Mouse (Mus musculus) neural tube, embryonic 13.5 days (tissue): ENCODE results near the gene Cib3. TPM values are rescaled to one million over a fixed set of nuclear protein-coding genes. Genes with fewer than 3 reads are reported as not detected.

Source experiments
- ATAC-seq: fragments of 200-750 bp; cut with Nextera tagmentation; 2 replicates; pipeline ENCODE4 v1.8.0; 2017; ENCODE audit warnings: low read depth, mild to moderate bottlenecking, moderate TSS enrichment, moderate library complexity
- H3K27ac ChIP-seq: fragments of 300-500 bp; sonication (generic); replicated peaks from 2 replicates; pipeline ENCODE4 v1.5.1; 2015; ENCODE audit warnings: moderate library complexity, mild to moderate bottlenecking, inconsistent platforms
- H3K27me3 ChIP-seq: fragments of 300-500 bp; sonication (generic); 2 replicates; pipeline ENCODE4 v1.6.1; 2015; ENCODE audit warnings: mild to moderate bottlenecking, inconsistent platforms
- H3K36me3 ChIP-seq: fragments of 300-500 bp; sonication (generic); 2 replicates; pipeline ENCODE4 v1.6.1; 2015; ENCODE audit warnings: mild to moderate bottlenecking, inconsistent platforms
- H3K4me1 ChIP-seq: fragments of 300-500 bp; sonication (generic); replicated peaks from 2 replicates; pipeline ENCODE4 v1.6.1; 2015; ENCODE audit warnings: inconsistent platforms
- H3K4me2 ChIP-seq: fragments of 300-500 bp; sonication (generic); 2 replicates; pipeline ENCODE4 v1.6.1; 2015; ENCODE audit warnings: inconsistent platforms, mild to moderate bottlenecking, moderate library complexity
- H3K4me3 ChIP-seq: fragments of 300-500 bp; sonication (generic); 2 replicates; pipeline ENCODE4 v1.5.1; 2015; ENCODE audit warnings: mild to moderate bottlenecking, inconsistent platforms
- H3K9ac ChIP-seq: fragments of 300-500 bp; sonication (generic); 2 replicates; pipeline ENCODE4 v1.6.1; 2015; ENCODE audit warnings: moderate library complexity, mild to moderate bottlenecking, inconsistent platforms
- H3K9me3 ChIP-seq: fragments of 300-500 bp; sonication (generic); 2 replicates; pipeline ENCODE4 v1.6.1; 2016; ENCODE audit warnings: inconsistent platforms
- WGBS: fragments of 180-500 bp; shearing (Covaris S2); methylation state at CpG from one replicate; pipeline ENCODE4 v1.1.7; 2015; 5-methylcytosine and 5-hydroxymethylcytosine counted together
- polyA plus RNA-seq: library from polyadenylated mRNA; unstranded; fragments of >200 nt; fragmentation: Nextera tagmentation; extraction: Ambion mirVana; gene quantifications from 2 replicates; pipeline ENCODE4 v1.2.1, GENCODE M21; 2015

Cib3 gene
- polyA plus RNA-seq, 1 experiment from 2014 or later = not detected

GRCm38 (mm10) chr8:72208582-72208981 is 4.1 kb downstream of the Cib3 start:
- H3K4me3 ChIP-seq = no peak overlapping the region
- H3K36me3 ChIP-seq = no peaks in the 10 kb centered on the region
- H3K9me3 ChIP-seq = peaks cover 12% of the 10 kb centered on the region; the same call in 1 of the 2 replicates
- no peak overlapping the region for H3K27ac ChIP-seq
- no peak for ATAC-seq
- 91% methylated on average over 1 of the region's 1 CpGs for WGBS
- no peaks in the 10 kb centered on the region for H3K27me3 ChIP-seq
- no peak overlapping the region for H3K9ac ChIP-seq
- H3K4me1 ChIP-seq = no peaks in the 10 kb centered on the region
- H3K4me2 ChIP-seq = no peak overlapping the region

DNA sequence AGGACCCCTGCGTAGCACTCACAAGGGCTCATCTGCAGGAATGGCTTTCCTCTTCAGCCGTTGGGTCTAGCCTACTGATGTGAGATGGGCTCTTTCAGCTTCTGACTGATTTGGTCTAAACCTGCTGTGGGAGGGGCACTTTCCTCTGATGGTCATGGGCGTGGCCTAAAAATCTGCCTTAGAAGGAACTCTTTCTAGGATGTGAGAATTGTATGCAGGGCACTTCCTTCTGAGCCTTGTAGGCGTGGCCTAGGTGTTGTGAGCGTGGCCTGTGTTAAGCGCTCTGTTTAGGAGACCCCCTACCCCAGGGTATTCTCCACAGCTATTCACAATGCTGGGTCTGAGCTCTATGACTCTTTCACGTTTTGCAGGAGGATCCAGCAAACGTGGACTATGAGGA is 14.6 kb downstream of the Cib3 start:
- ATAC-seq = no peak
- H3K36me3 ChIP-seq = no peaks in the 10 kb centered on the region
- no peak overlapping the region for H3K4me2 ChIP-seq
- no peaks in the 10 kb centered on the region for H3K4me1 ChIP-seq
- WGBS = 70% methylated on average over 8 of the region's 8 CpGs
- H3K9ac ChIP-seq = no peak overlapping the region
- H3K9me3 ChIP-seq = peaks cover 18% of the 10 kb centered on the region
- no peak overlapping the region for H3K27ac ChIP-seq
- no peaks in the 10 kb centered on the region for H3K27me3 ChIP-seq
- no peak overlapping the region for H3K4me3 ChIP-seq

- Histone ChIP-seq H3K9ac (no peak overlapping the region), H3K4me2 (no peak overlapping the region), H3K4me3 (no peak overlapping the region), H3K27ac (no peak overlapping the region), H3K4me1 (no peaks in the 10 kb centered on the region), H3K36me3 (no peaks in the 10 kb centered on the region), H3K27me3 (no peaks in the 10 kb centered on the region), H3K9me3 (no peaks in the 10 kb centered on the region)
- ATAC-seq = no peak
Observed at GRCm38 (mm10) chr8:72192065-72192464, 20.6 kb downstream of the Cib3 start.

DNA sequence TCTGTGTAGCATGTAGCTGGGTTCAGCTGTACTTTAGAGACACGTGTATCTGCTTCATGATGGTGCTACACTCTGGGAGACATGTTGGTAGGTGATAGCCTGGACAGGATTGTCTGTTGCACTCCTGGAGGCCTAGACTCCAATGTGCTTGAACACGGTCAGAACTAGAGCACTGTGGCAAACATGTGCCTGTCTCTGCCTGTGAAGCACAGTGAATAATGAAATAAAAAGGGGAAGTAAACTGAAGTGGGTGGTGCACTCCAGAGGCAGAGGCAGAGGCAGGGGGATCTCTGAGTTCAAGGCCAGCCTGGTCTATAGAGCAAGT is 22.5 kb downstream of the Cib3 start:
- no peaks in the 10 kb centered on the region for H3K36me3 ChIP-seq
- H3K4me2 ChIP-seq = no peak overlapping the region
- 85% methylated on average over 2 of the region's 2 CpGs for WGBS
- ATAC-seq = no peak
- H3K27me3 ChIP-seq = no peaks in the 10 kb centered on the region
- no peaks in the 10 kb centered on the region for H3K4me1 ChIP-seq
- H3K9me3 ChIP-seq = no peaks in the 10 kb centered on the region
- no peak overlapping the region for H3K4me3 ChIP-seq
- no peak overlapping the region for H3K9ac ChIP-seq
- no peak overlapping the region for H3K27ac ChIP-seq

GRCm38 (mm10) chr8:72189417-72190214 is 23.0 kb downstream of the Cib3 start, which contains the start of gene Hsh2d:
Gene Hsh2d, plus strand, starts transcription at chr8:72189638.
- no peak for ATAC-seq
- WGBS = 73% methylated on average over 12 of the region's 12 CpGs
- Histone ChIP-seq H3K9ac (no peak within 1 kb of the TSS), H3K4me3 (no peak within 1 kb of the TSS), H3K27ac (no peak within 1 kb of the TSS), H3K4me1 (no peaks in the 10 kb centered on the region), H3K9me3 (no peaks in the 10 kb centered on the region), H3K36me3 (no peaks in the 10 kb centered on the region), H3K4me2 (no peak within 1 kb of the TSS), H3K27me3 (no peaks in the 10 kb centered on the region)

DNA sequence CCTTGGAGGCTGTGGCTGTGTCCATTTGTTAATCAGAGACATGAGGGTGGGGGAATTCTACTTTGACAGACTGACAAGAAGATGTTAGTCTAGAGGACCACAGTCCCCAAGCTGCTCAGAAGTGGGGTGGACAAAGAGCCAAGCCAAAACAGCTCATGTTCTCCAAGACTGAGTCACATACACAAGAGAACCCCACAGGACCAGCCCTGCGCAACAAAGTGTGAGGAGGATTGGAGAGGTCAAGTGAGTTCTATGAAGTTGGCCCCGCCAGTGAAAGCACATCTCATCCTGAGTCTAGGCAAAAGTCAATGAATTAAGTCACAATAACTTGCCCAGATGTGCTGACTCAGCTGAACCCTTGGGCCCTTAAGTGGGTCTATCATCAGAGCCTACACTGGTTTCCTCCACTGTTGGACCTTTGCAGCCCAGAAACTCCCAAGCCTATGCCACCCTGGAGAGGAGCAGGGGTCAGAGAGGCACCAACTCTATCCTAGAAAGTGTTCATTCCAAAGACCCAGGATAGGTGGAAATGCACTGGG is 24.8 kb downstream of the Cib3 start:
- Histone ChIP-seq H3K9ac (no peak overlapping the region), H3K4me3 (no peak overlapping the region), H3K27me3 (no peaks in the 10 kb centered on the region), H3K36me3 (no peaks in the 10 kb centered on the region), H3K27ac (no peak overlapping the region), H3K4me2 (no peak overlapping the region), H3K4me1 (no peaks in the 10 kb centered on the region), H3K9me3 (no peaks in the 10 kb centered on the region)
- 93% methylated on average over 2 of the region's 2 CpGs for WGBS
- no peak for ATAC-seq

- H3K27ac ChIP-seq = no peak overlapping the region
- no peak overlapping the region for H3K4me2 ChIP-seq
- H3K36me3 ChIP-seq = peaks cover 35% of the 10 kb centered on the region
- H3K27me3 ChIP-seq = no peaks in the 10 kb centered on the region
- no peak for ATAC-seq
- H3K4me3 ChIP-seq = no peak overlapping the region
- no peaks in the 10 kb centered on the region for H3K9me3 ChIP-seq
- no peak overlapping the region for H3K9ac ChIP-seq
- 77% methylated on average over 2 of the region's 2 CpGs for WGBS
- H3K4me1 ChIP-seq = no peaks in the 10 kb centered on the region
Observed at GRCm38 (mm10) chr8:72183554-72184202, 29.0 kb downstream of the Cib3 start.

DNA sequence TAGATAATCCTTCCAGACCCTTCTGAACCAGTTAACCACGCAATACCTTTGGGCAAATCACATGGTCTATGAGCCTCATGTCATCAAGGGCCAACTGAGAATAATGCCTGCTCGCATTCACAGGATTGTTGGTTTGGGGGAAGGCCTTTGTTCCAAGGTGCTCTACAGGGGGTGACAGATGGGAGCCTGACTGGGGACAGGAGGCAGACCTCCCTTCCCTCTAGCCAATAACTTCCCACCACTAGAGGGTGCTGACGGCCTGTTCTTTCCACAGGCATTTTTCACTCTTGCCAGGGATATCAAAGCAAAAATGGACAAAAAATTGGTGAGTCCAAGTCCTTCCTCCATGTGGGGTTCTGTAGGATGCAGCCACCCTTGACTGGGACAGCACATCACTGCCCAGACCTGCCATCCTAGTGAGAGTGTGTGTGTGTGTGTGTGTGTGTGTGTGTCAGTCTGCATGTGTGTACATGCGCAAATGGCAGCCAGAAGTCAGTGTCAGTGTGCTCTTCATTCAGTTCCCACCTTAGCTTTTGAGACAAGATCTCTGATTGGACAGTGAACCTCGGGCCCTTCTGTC is 35.2 kb downstream of the Cib3 start:
- Histone ChIP-seq H3K27me3 (no peaks in the 10 kb centered on the region), H3K9ac (no peak overlapping the region), H3K9me3 (no peaks in the 10 kb centered on the region), H3K4me2 (no peak overlapping the region), H3K4me3 (no peak overlapping the region), H3K36me3 (peaks cover 97% of the 10 kb centered on the region), H3K27ac (no peak overlapping the region), H3K4me1 (no peaks in the 10 kb centered on the region)
- WGBS = 58% methylated on average over 5 of the region's 5 CpGs
- peak; percentile 67 for ATAC-seq

DNA sequence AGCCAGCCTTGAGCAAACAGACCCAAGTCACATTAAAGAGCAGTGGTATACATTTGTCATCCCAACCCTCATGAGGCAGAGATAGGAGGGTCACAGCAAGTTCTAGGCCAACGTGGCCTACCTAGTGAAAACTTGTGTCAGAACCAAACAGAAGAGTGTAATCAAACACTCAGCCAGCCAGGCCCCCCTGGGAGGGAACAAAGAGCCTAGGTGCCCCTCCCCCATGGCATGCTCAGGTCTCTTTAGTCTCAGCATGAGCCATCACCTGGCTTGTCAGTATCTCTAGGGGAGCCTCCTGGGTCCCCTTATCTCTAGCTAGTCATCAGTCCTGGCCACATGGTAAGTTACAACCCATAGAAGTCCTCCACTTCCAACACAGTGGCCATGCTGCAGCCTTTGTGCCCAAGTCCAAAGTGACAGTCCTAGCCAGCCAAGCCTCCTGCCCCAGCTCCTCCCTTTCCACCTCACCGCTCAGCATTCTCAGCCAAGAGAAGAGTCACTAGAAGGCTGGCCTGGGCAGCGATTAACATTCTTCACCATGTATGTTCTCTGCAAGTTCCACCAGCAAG is 42.9 kb downstream of the Cib3 start:
- Histone ChIP-seq H3K27me3 (no peaks in the 10 kb centered on the region), H3K9ac (no peak overlapping the region), H3K4me2 (no peak overlapping the region), H3K27ac (no peak overlapping the region), H3K36me3 (peaks cover 70% of the 10 kb centered on the region), H3K9me3 (no peaks in the 10 kb centered on the region), H3K4me3 (no peak overlapping the region), H3K4me1 (peaks cover under 1% of the 10 kb centered on the region; the same call in 1 of the 2 replicates)
- 80% methylated on average over 3 of the region's 3 CpGs for WGBS
- no peak for ATAC-seq

- Histone ChIP-seq H3K9ac (no peak overlapping the region), H3K9me3 (no peaks in the 10 kb centered on the region), H3K4me2 (no peak overlapping the region), H3K4me3 (no peak overlapping the region), H3K27me3 (no peaks in the 10 kb centered on the region), H3K4me1 (peaks cover 5% of the 10 kb centered on the region; the same call in 1 of the 2 replicates), H3K27ac (no peak overlapping the region), H3K36me3 (peaks cover 70% of the 10 kb centered on the region)
- no peak for ATAC-seq
- WGBS = 96% methylated on average over 3 of the region's 3 CpGs
Observed at GRCm38 (mm10) chr8:72169098-72169668, 43.5 kb downstream of the Cib3 start.

DNA sequence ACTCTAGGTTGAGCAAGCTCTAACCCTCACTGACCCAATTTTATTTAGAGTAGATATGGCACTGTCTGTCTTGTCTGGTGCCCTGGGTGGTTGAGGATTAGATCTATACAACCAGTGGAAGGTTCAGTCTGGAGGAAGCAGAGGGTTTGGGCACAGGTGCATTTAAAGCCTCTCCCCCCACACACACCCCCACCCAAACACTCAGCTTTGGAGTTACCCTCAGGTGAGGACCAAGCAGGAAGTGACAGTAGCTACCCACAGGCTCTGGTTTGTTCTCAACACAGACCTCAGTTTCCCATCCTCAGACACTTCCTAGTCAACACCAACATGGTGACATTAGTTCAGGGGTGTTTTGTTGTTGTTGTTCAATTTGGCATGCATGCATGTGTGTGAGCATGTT is 49.8 kb downstream of the Cib3 start:
- peak overlapping the region; percentile 88; the same call in 1 of the 2 replicates for H3K4me2 ChIP-seq
- no peaks in the 10 kb centered on the region for H3K27me3 ChIP-seq

More for the DNA sequence above, 49.8 kb downstream of the Cib3 start:
- H3K9me3 ChIP-seq = no peaks in the 10 kb centered on the region
- H3K4me3 ChIP-seq = peak overlapping the region; percentile 89; the same call in 1 of the 2 replicates
- no peak overlapping the region for H3K27ac ChIP-seq
- no peak overlapping the region for H3K9ac ChIP-seq
- H3K4me1 ChIP-seq = peaks cover 35% of the 10 kb centered on the region
- ATAC-seq = no peak
- peaks cover 9% of the 10 kb centered on the region for H3K36me3 ChIP-seq
